Mouse (Mus musculus) induced T-regulatory cell, adult 2 months (primary cell): ENCODE results near the gene Slc24a2.

Source experiments
- DNase-seq: peaks from one replicate; pipeline ENCODE4 v3.0.0-alpha.2; 2012; ENCODE audit warnings: low read depth

Gene Slc24a2

GRCm38 (mm10) chr4:87229960-87230551 is at the start of gene Slc24a2:
Gene Slc24a2 (minus strand): TSS chr4:87230477.
- DNase-seq: no peak

DNA sequence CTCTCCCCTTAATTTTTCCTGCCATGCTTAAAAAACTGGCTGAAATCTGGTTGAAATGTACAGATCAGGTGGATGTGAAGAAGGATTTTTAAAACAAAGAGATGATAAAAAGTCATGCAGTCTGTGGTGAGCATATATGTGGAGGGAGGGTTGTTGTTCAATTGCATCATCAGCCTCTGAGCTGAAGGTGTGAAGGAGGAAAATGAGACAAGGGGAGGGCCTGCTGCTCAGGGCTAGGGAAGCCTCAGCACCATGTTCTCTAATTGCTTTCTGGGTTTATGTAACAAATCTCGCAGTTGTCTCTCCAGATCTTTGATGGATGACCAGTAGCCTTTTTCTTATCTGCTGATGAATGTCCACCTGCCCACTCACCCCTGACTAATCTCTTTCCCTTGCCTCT is 44.5 kb upstream of the Slc24a2 start:
- DNase-seq: no peak

DNA sequence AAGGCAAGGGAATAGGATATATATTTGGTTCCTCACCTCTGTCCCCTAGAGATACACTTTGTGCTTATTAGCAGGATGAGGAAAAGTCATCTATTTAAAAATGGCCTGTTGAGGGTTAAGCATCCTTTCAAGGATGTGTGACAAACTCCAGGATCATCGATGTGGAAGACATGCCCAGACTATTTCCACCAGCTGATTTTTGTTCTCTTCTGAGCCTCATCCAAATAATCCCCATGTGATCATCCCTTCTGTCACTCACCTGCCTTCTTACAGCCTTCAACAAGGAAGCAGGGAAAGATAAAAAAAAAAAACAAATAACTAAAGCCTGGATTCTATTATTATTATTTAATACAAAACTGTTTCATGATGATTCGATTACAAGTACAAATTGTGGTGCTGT is 44.0 kb upstream of the Slc24a2 start:
- no peak for DNase-seq

DNA sequence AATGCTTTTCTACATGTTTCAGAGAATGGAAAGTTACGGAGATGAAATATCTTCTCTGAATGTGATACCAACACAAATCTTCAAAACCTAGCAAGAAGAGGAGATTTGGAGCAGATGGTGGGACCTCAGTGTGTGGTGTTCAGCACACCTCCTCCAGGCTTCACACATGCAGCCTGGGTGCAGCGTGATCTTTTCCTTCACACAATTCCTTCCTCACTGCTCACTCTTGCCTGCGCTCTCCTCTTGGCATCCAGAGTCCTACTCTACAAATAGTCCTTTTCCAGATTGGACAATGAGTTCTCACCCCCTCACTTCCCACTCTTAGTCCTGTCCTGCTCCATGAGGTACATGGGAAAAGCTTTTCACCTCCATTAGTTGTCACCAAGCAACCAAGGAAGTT is 43.2 kb upstream of the Slc24a2 start:
- DNase-seq: no peak

DNA sequence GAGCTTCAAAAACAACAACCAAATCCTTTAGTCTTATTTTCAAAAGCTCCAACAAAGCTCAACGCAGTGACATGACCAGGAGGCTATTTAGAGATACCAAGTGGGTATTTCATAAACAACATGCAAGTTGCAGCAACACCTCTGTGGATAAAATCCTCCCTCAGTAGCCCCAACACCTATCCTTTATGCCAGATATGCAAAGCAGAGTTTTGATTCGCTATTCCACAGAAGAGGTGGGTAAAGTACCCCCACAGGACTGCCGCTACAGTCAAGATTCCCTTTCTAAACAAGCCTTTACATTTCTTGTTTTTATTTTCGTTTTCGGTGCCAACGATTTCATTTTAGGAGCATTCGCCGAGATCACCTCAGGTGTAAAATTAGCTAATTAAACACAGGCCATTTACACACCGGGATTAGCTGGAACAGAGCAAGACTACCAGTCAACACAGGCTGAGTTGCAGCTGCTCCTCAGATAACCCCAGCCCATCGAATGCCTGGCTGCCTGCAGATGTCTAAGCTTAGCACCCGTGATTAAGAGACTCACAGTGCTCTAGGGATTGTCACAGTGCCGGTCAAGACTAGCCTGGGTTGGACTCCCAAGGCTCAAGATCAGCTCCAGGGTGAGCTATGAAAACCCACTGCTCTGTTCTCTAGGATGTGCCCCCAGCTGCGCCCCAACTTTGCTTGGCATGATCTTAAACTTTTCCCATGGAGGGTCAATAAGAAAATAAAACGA is 885 bp downstream of the Slc24a2 start:
- DNase-seq: no peak

DNA sequence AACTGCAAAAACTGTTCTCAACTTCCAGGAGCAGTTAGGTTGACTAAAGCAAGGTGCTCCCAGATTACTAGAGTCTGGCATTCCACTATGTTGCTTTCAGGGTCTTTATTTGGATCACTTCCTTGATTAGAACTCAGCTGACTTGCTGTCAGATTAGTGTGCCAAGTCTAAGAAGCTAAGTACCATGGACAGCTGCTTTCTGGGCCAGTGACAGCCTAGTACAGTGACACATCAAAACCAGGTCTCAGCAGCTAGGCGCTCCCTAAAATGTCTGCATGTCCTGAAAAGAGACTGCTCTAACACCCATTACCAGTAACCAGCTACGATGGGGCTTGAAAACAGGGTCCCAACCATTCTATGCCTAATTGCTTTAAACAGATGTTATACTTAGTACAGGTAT is 8.7 kb downstream of the Slc24a2 start:
- no peak for DNase-seq

GRCm38 (mm10) chr4:87218196-87218595 is 12.1 kb downstream of the Slc24a2 start:
- no peak for DNase-seq

GRCm38 (mm10) chr4:87211344-87211978 is 18.8 kb downstream of the Slc24a2 start:
- DNase-seq: no peak

DNA sequence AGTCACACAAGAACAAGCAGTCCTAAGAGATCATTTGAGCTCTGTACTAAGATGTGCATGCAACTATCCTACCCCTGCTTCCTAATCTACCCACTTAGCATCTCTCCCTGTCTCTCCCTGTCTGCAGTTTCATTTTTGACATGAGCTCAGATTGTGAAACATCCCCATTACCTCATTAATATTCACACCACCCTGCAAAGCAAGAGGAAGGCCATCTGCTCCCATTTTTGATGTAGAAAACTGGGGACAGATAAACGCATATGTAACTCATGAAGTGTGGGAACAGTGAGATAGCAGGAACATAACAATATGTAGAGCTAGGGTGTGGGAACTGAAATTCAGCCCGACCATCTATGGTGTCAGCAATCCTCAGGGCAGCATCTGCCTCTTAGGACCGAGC is 19.7 kb downstream of the Slc24a2 start:
- DNase-seq: no peak

DNA sequence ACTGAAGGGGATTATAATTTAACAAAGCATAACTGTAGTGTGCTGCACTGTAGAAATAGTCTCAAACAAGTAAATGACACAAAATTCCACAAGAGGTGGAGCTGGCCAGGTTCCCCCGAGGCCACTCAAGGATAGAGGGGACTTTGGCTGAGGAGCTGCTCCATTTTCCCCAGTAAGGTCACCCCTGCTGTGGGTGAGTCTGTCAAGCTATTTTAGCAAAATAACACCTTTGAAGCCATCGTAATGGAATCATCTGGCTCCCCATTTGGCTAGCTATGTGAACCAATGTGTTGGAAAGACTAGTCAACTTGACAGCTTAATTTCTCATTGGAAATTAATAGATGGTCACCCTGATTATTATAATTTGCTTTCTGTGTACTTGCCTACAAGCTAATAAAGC is 28.2 kb downstream of the Slc24a2 start:
- DNase-seq: no peak

DNA sequence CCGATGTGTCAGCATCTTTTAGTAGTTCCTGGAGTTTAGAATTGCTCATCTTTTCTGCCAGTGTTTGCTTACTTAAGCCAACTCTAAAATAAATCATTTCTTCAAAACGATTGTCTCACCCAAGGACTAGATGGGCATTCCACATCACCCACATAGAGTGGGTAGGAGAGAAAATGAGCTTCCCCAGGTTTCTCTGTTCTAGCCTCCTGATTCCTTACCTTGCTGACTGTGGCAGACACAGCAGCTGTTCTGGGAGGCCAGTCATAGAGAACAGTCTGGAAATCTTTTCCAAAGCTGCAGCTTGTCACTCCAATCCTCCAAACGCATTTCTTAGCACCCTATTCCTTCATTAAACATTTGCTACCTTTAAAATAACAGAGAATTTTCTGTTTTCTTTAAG is 29.0 kb downstream of the Slc24a2 start:
- DNase-seq: no peak

GRCm38 (mm10) chr4:87184147-87184930 is 45.9 kb downstream of the Slc24a2 start:
- no peak for DNase-seq

DNA sequence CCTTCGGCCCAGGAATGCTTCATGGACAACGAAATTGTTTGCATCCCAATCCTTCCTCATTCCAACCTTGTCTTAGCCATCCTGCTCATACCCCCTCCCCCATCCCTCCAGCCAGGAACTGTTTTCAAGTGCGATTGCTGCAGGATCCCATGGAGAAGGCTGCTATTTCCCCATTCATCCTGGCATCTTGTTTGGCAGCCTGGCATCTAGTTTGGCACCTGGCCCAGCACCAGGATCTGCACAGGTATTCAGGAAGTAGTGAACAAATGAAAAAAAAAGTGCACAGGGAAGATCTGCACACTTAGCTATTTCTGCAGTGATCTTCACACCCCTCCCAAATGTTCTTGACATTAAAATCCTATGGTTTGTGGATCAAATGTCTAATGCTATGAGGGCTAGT is 53.2 kb downstream of the Slc24a2 start:
- no peak for DNase-seq

- no peak for DNase-seq
Observed at GRCm38 (mm10) chr4:87163945-87164344, 66.3 kb downstream of the Slc24a2 start.

DNA sequence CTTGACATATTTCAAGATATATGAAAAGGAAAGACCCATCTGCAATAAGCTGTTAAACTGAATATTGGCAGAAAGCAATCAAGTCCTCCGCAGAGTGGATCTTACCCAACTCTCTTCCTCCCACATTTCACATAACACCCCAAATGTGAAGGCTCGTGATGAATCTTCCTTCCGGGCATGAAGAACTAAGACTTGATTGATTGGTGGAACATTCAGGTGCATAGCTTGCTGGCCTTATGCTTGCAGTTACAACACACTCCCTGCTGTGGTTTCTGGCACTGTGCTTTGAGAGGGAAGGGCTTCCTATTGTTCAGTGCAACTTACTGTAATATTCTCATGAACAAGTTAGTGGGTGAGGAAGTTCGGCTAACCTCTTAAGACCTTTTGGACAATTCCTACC is 72.2 kb downstream of the Slc24a2 start:
- DNase-seq: no peak

DNA sequence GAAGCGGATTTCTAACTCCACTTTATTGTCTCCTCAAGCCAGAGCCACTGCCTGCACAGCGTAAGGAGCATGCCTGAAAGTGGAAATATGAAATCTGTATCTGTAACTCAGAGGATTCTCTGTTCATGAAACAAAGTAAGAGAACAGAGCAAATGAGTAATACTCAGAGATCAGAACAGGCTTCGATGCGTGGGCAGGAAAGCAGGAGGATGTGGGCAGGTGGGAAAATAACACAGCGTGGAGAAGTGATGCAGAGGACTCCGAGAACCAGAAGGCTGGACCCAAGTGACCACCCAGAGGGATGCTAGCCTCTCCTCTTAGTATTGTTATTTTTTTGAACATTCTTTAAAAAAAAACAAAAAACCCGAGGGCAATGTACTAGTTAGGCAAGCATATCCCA is 78.3 kb downstream of the Slc24a2 start:
- no peak for DNase-seq

DNA sequence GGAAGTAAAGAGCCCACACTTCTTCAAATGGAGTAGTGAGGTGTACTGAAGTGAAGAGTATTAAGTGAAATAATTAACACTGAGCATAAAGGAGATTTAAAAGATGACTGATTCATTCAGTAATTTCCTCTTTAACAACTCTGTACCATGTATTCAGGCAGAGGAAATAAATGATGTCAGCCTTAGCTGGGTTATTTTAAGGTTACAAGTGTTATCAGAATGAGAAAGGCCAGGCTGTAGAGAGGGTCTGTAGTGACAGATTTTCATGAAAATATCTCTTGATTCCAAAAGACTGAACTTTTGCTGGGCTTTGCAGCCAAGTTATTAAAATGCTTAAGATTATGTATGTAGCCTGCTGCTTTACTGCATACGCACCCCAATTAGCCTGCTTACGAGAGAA is 80.7 kb downstream of the Slc24a2 start:
- no peak for DNase-seq

GRCm38 (mm10) chr4:87141590-87142365 is 88.5 kb downstream of the Slc24a2 start:
- DNase-seq: no peak

GRCm38 (mm10) chr4:87140901-87141300 is 89.4 kb downstream of the Slc24a2 start:
- no peak for DNase-seq

DNA sequence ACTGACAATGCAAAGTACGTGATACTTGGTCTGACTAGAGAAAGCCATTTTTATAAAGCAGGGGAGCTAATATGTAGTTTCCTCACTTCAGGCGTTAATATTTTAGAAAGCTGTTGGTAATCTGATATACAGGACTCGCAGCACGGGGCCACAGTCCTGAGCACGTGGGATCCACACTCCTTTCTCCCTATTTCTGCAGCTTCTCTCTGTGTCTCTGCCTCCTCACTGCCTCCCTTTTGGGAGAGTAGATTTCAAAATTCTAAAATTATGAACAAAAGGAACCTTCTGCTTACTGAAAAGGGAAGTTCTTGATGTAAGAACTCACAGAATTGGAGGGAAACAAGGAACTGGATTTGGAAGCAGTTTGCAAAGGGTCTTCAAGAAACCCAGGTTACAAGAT is 97.8 kb downstream of the Slc24a2 start:
- no peak for DNase-seq

DNA sequence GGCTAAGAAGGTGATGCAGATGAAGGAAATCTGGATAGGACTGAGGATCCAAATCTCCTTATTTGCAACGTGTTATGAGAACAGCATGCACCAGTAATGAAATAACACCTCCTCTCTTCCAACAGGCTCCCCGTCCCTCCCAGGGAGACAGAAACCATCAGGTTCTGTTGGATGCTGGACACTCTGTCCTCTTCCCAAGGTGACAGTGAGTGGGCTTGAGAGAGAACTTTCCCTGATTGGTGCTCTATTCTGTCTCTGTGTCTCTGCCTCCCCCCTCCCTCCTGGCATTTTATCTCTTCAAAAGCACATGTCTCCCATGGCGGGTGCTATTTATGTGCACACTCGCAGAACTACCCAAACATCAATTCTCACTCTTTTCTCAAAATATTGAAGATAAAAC is 103.5 kb downstream of the Slc24a2 start:
- DNase-seq: no peak

GRCm38 (mm10) chr4:87119758-87120157 is 110.5 kb downstream of the Slc24a2 start:
- DNase-seq: no peak
